Mouse (Mus musculus) stomach, embryonic 16.5 days (tissue): ENCODE results near the gene Gm5346. TPM values are rescaled to one million over a fixed set of nuclear protein-coding genes. Genes with fewer than 3 reads are reported as not detected.
"Not testable (repeated sequence)": the region's sequence is repeated elsewhere in the genome, so short reads cannot be mapped to it uniquely, and the experiment has no call there.

Experiments
- ATAC-seq: fragments of 200-750 bp; cut with Nextera tagmentation; 2 replicates; pipeline ENCODE4 v1.8.0; 2017; ENCODE audit warnings: moderate number of reproducible peaks, moderate TSS enrichment; ENCODE audit not compliant: insufficient read depth, low FRiP score
- H3K27ac ChIP-seq: fragments of 300-500 bp; sonication (generic); 2 replicates; pipeline ENCODE4 v1.5.1; 2014; ENCODE audit warnings: low read length
- H3K27me3 ChIP-seq: fragments of 300-500 bp; sonication (generic); 2 replicates; pipeline ENCODE4 v1.6.1; 2014; ENCODE audit warnings: low read length, control low read depth, mixed read lengths; ENCODE audit not compliant: control insufficient read depth, insufficient read depth
- H3K36me3 ChIP-seq: fragments of 300-500 bp; sonication (generic); 2 replicates; pipeline ENCODE4 v1.6.1; 2014; ENCODE audit warnings: low read length; ENCODE audit not compliant: control insufficient read depth, insufficient read depth
- H3K4me1 ChIP-seq: fragments of 300-500 bp; sonication (generic); 2 replicates; pipeline ENCODE4 v1.6.1; 2014; ENCODE audit warnings: low read length, control low read depth, mixed read lengths; ENCODE audit not compliant: control insufficient read depth, insufficient read depth
- H3K4me2 ChIP-seq: fragments of 300-500 bp; sonication (generic); 2 replicates; pipeline ENCODE4 v1.6.1; 2014; ENCODE audit warnings: low read depth, low read length, mixed read lengths
- H3K4me3 ChIP-seq: fragments of 300-500 bp; sonication (generic); replicated peaks from 2 replicates; pipeline ENCODE4 v1.5.1; 2014; ENCODE audit warnings: mild to moderate bottlenecking, low read length
- H3K9ac ChIP-seq: fragments of 300-500 bp; sonication (generic); 2 replicates; pipeline ENCODE4 v1.6.1; 2014; ENCODE audit warnings: low read length
- H3K9me3 ChIP-seq: fragments of 300-500 bp; sonication (generic); replicated peaks from 2 replicates; pipeline ENCODE4 v1.6.1; 2016; ENCODE audit warnings: low read length, control low read depth; ENCODE audit not compliant: control insufficient read depth
- WGBS: fragments of 180-500 bp; shearing (Covaris S2); extraction: QIAGEN DNeasy Blood & Tissue Kit; methylation state at CpG from one replicate; pipeline ENCODE4 v1.1.7; 2014; 5-methylcytosine and 5-hydroxymethylcytosine counted together
- polyA plus RNA-seq: library from polyadenylated mRNA; unstranded; fragments of >200 nt; fragmentation: Nextera tagmentation; extraction: Ambion mirVana; gene quantifications from 2 replicates; pipeline ENCODE4 v1.2.1, GENCODE M21; 2015

Gene Gm5346
- not detected in 2 replicates for polyA plus RNA-seq

GRCm38 (mm10) chr8:43627176-43627575 lies at the start of gene Gm5346:
TSS of gene Gm5346 (minus strand) at chr8:43627276.
- ATAC-seq, result no peak

GRCm38 (mm10) chr8:43616046-43616445 lies 11.0 kb downstream of the Gm5346 start:
- Histone ChIP-seq H3K4me3 (no peak overlapping the region), H3K36me3 (no peaks in the 10 kb centered on the region), H3K27ac (no peak overlapping the region), H3K4me1 (no peaks in the 10 kb centered on the region), H3K9ac (no peak overlapping the region), H3K27me3 (no peaks in the 10 kb centered on the region), H3K9me3 (no peaks in the 10 kb centered on the region), H3K4me2 (no peak overlapping the region)
- WGBS, result 86% methylated on average over 1 of the region's 1 CpGs
- no peak for ATAC-seq

More at GRCm38 (mm10) chr8:43627176-43627575, at the start of gene Gm5346:
- Histone ChIP-seq H3K9me3 (no peaks in the 10 kb centered on the region), H3K27ac (no peak within 1 kb of the TSS), H3K36me3 (no peaks in the 10 kb centered on the region), H3K4me3 (no peak within 1 kb of the TSS), H3K4me1 (no peaks in the 10 kb centered on the region), H3K9ac (no peak within 1 kb of the TSS), H3K27me3 (no peaks in the 10 kb centered on the region), H3K4me2 (no peak within 1 kb of the TSS)
- 86% methylated on average over 3 of the region's 3 CpGs for WGBS

- 80% methylated on average over 13 of the region's 13 CpGs for WGBS
- not testable (repeated sequence) for H3K9ac ChIP-seq, H3K9me3 ChIP-seq, H3K4me3 ChIP-seq, ATAC-seq, H3K36me3 ChIP-seq, H3K27me3 ChIP-seq, H3K4me2 ChIP-seq, H3K27ac ChIP-seq, H3K4me1 ChIP-seq
Observed at GRCm38 (mm10) chr8:43603657-43604056, 23.4 kb downstream of the Gm5346 start.

GRCm38 (mm10) chr8:43603166-43603565 lies 23.9 kb downstream of the Gm5346 start:
- H3K4me2 ChIP-seq, H3K9ac ChIP-seq, H3K9me3 ChIP-seq, H3K27ac ChIP-seq, H3K4me3 ChIP-seq, ATAC-seq, H3K4me1 ChIP-seq, H3K27me3 ChIP-seq, H3K36me3 ChIP-seq: not testable (repeated sequence)
- WGBS, result 90% methylated on average over 15 of the region's 15 CpGs

- H3K4me1 ChIP-seq, H3K9ac ChIP-seq, H3K27ac ChIP-seq, H3K36me3 ChIP-seq, ATAC-seq, H3K9me3 ChIP-seq, H3K27me3 ChIP-seq, H3K4me2 ChIP-seq, H3K4me3 ChIP-seq: not testable (repeated sequence)
- 95% methylated on average over 2 of the region's 2 CpGs for WGBS
Observed at GRCm38 (mm10) chr8:43576607-43577006, 50.5 kb downstream of the Gm5346 start, which contains the start of gene Adam26a. TSS of gene Adam26a (minus strand) at chr8:43576707.

Other genes starting within 250 kb of the Gm5346 start
- not detected in 2 replicates for gene Adam26b, start 99.2 kb downstream of the Gm5346 start, polyA plus RNA-seq
- not detected in 2 replicates for gene Adam26a, start 50.6 kb downstream of the Gm5346 start, polyA plus RNA-seq
- gene Adam34, start 82.8 kb upstream of the Gm5346 start, polyA plus RNA-seq, result not detected in 2 replicates